In genomic region chr11:22520251-22520650, GRCm38 (mm10) we compare ENCODE assay signal across 23 mouse cellular contexts.
"Had no signal": no experiment of that assay in that cellular context is flagged by ENCODE, and none has a peak within 500 bp of the region (broad histone marks: within the 10 kb centered on the region; RNA-seq: fewer than 3 reads in every experiment).

No protein-coding gene starts in this region.

- DNase-seq: cerebellum, postnatal 25 days; cerebellum, postnatal 36 days; embryo, embryonic 11 days; forebrain, postnatal 0 days; gastrocnemius, adult 2 months; gastrocnemius, postnatal 10 days; gastrocnemius, postnatal 14 days; gastrocnemius, postnatal 25 days; gastrocnemius, postnatal 36 days; heart, adult 11 months; heart, adult 18-20 months; heart, adult 2 months had no signal

- H3K4me1 ChIP-seq: embryonic facial prominence, embryonic 10.5 days; embryonic facial prominence, embryonic 12.5 days; embryonic facial prominence, embryonic 13.5 days; embryonic facial prominence, embryonic 15.5 days; forebrain, embryonic 10.5 days; forebrain, embryonic 12.5 days; forebrain, embryonic 13.5 days; forebrain, embryonic 15.5 days; heart, embryonic 10.5 days; heart, embryonic 12.5 days had no signal

- H3K4me3 ChIP-seq: embryonic facial prominence, embryonic 10.5 days; embryonic facial prominence, embryonic 12.5 days; embryonic facial prominence, embryonic 13.5 days; embryonic facial prominence, embryonic 15.5 days; erythroblast, embryonic 14.5 days; forebrain, embryonic 10.5 days; forebrain, embryonic 12.5 days; forebrain, embryonic 13.5 days; forebrain, embryonic 15.5 days; gastrocnemius, adult 2 months; heart, adult 2 months; heart, embryonic 10.5 days; heart, embryonic 12.5 days had no signal

- H3K9me3 ChIP-seq: embryonic facial prominence, embryonic 15.5 days; forebrain, embryonic 12.5 days; forebrain, embryonic 15.5 days had no signal

- H3K27ac ChIP-seq: embryonic facial prominence, embryonic 10.5 days; embryonic facial prominence, embryonic 12.5 days; embryonic facial prominence, embryonic 13.5 days; embryonic facial prominence, embryonic 15.5 days; forebrain, embryonic 10.5 days; forebrain, embryonic 12.5 days; forebrain, embryonic 13.5 days; forebrain, embryonic 15.5 days; gastrocnemius, adult 2 months; heart, adult 2 months; heart, embryonic 10.5 days had no signal

- H3K9ac ChIP-seq: embryonic facial prominence, embryonic 12.5 days; embryonic facial prominence, embryonic 13.5 days; embryonic facial prominence, embryonic 15.5 days; forebrain, embryonic 12.5 days; forebrain, embryonic 13.5 days; forebrain, embryonic 15.5 days; forebrain, postnatal 0 days; heart, embryonic 12.5 days had no signal
